Mouse (Mus musculus): ENCODE measurements around the gene Cdk2ap2.

DNA sequence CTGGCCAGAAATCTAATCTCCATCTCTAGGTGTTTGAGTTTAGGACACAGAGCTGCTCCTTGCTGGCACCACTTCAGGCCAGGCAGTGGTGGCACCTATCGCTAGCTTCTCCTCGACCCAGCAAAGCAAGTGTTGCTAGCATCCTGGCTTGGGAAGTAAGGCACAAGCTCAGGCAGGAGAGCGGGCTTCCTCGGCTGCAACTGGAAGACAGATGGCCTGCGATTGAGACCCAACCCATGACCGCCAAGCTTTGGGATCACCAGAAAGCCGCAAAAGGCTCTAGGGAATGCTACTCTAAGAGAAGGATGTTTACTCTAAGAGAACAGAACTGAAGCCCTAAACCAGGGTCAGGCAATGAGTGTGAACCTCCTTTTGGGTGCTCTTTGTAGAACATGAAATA lies 32.5 kb downstream of the Cdk2ap2 start:
- TF ChIP-seq CTCF (IDR thresholded peaks at IDR 0.05; ENCODE audit: extremely low read depth, insufficient read depth, low read length) (no peak), POLR2A (IDR thresholded peaks at IDR 0.05; ENCODE audit: extremely low read depth, insufficient read depth, low read length) (no peak)
